In the genomic region with DNA sequence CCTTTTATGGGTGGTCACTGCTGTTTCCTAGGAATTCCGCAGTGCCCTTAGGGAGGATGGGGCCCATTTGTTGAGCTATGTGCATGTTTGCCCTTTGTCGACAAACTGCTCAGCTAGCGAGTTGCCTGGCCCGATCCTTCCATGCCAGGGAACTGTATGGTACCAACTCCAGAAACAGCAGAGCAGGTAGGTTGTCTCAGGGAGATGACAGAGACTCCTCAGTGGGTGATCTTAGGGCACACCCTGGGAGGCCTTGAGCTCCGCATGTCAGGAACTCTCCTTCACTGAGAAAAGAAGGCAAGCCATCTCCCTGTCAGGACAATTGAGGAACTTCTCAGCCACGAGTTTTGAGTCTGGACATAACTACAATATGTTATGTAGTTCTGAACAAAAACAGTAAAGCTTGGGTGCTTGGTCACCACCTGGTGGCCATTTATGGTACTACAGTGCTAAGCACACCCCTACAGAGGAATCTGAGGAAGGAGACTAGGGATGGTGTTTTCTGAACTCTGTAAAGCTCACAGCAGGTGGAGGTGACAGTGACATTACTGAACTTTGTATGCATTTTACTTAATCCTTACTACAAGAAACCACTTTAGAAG, we compare ENCODE assay signal across 8 mouse cellular contexts. TPM values are rescaled to one million over a fixed set of nuclear protein-coding genes. Genes with fewer than 3 reads are reported as not detected.
DNase-seq lines count a peak whose midpoint lies in the region; ATAC-seq and TF ChIP-seq lines count a peak whose summit lies in the region.

No protein-coding gene starts in this region.

- no peak overlapping the region for H3K27ac ChIP-seq in kidney, postnatal 0 days
- no peak overlapping the region for H3K27ac ChIP-seq in liver, embryonic 11.5 days (ENCODE audit: low read depth, low read length)

- no peak; the same call in 1 of the 2 replicates for ATAC-seq in kidney, postnatal 0 days (replicated peaks; ENCODE audit: low FRiP score, low read depth)
- ATAC-seq in liver, embryonic 11.5 days (replicated peaks; ENCODE audit: low FRiP score) = 0 out of 2 replicates have a peak, but pooled peaks have one; percentile 44
- ATAC-seq in monocyte, adult 5-6 weeks (replicated peaks; ENCODE audit: insufficient number of reproducible peaks, low FRiP score, low TSS enrichment, poor library complexity, severe bottlenecking) = peak; percentile 51

- DNase-seq in A20 (ENCODE audit: low read depth, low spot score) = peak; percentile 72
- DNase-seq in adrenal gland, adult 18-20 months (ENCODE audit: low spot score in 2 of 2) = peak; percentile 81 to 83
- DNase-seq in embryo, embryonic 10.5 days (ENCODE audit: low spot score) = peak; percentile 86
- DNase-seq in gastrocnemius, postnatal 25 days = peak; percentile 42
- peak; percentile 79 for DNase-seq in kidney, postnatal 0 days (ENCODE audit: low spot score)
- no peak for DNase-seq in liver, embryonic 11.5 days (ENCODE audit: low spot score)
- peak; percentile 60 to 66 for DNase-seq in spleen, postnatal 36 days (ENCODE audit: low spot score in 2 of 2)

- H3K9ac ChIP-seq in kidney, postnatal 0 days (ENCODE audit: low read depth, low read length) = no peak overlapping the region
- H3K9ac ChIP-seq in liver, embryonic 11.5 days (ENCODE audit: low read depth, low read length) = no peak overlapping the region

- peak; percentile 97 for TF ChIP-seq CTCF in kidney, postnatal 0 days (IDR thresholded peaks at IDR 0.05; ENCODE audit: low read depth)

- no peaks in the 10 kb centered on the region for H3K9me3 ChIP-seq in kidney, postnatal 0 days (replicated peaks; ENCODE audit: low read length)
- no peaks in the 10 kb centered on the region for H3K9me3 ChIP-seq in liver, embryonic 11.5 days (ENCODE audit: control insufficient read depth, low read length)

- no peak overlapping the region for H3K4me2 ChIP-seq in kidney, postnatal 0 days (ENCODE audit: low read length)
- no peak overlapping the region for H3K4me2 ChIP-seq in liver, embryonic 11.5 days

- 62% methylated on average over 6 of the region's 6 CpGs for WGBS in kidney, postnatal 0 days
- 73% methylated on average over 6 of the region's 6 CpGs for WGBS in liver, embryonic 11.5 days

- H3K4me3 ChIP-seq in kidney, postnatal 0 days (replicated peaks; ENCODE audit: low read depth, low read length) = no peak overlapping the region
- no peak overlapping the region for H3K4me3 ChIP-seq in liver, embryonic 11.5 days (ENCODE audit: low read depth, low read length)

- no peaks in the 10 kb centered on the region for H3K27me3 ChIP-seq in kidney, postnatal 0 days (ENCODE audit: insufficient read depth, low read length)
- H3K27me3 ChIP-seq in liver, embryonic 11.5 days (replicated peaks; ENCODE audit: control insufficient read depth, insufficient read depth, low read length) = no peaks in the 10 kb centered on the region

- peaks cover 43% of the 10 kb centered on the region for H3K36me3 ChIP-seq in kidney, postnatal 0 days (ENCODE audit: insufficient read depth, low read length)
- peaks cover 55% of the 10 kb centered on the region for H3K36me3 ChIP-seq in liver, embryonic 11.5 days (ENCODE audit: control insufficient read depth, insufficient read depth, low read length)

- H3K4me1 ChIP-seq in kidney, postnatal 0 days (replicated peaks; ENCODE audit: insufficient read depth, low read length) = peaks cover 9% of the 10 kb centered on the region
- peaks cover 24% of the 10 kb centered on the region for H3K4me1 ChIP-seq in liver, embryonic 11.5 days (replicated peaks; ENCODE audit: control insufficient read depth, insufficient read depth, low read length)

RNA-seq across cellular contexts. Expression of a gene that starts 25.9 kb away (rescaled TPM):
- total RNA-seq in adrenal gland, adult 18-20 months (2021) = 1,000 to 10,000 TPM; 1,314 to 2,885 TPM
- 10 to 100 TPM in 1 of 2 experiments, 1 to 10 TPM in 1; 9.1 to 25.6 TPM for total RNA-seq in gastrocnemius, postnatal 25 days (2021)
- 238 and 253 TPM in 2 replicates for polyA plus RNA-seq in kidney, postnatal 0 days (2015; fragmentation: Nextera tagmentation; extraction: Ambion mirVana)
- 184 and 210 TPM in 2 replicates for polyA plus RNA-seq in liver, embryonic 11.5 days (2014; fragmentation: Nextera tagmentation; extraction: Ambion mirVana)
- total RNA-seq in monocyte, adult 5-6 weeks (2017) = 278 to 467 TPM (median 383 TPM) in 3 replicates

RNA-seq across cellular contexts. Expression of a gene that starts 51.9 kb away (rescaled TPM):
- total RNA-seq in adrenal gland, adult 18-20 months (2021) = 100 to 1,000 TPM; 123 to 353 TPM
- 1 to 10 TPM; 5.4 to 5.7 TPM for total RNA-seq in gastrocnemius, postnatal 25 days (2021)
- 44.9 and 46.9 TPM in 2 replicates for polyA plus RNA-seq in kidney, postnatal 0 days (2015; fragmentation: Nextera tagmentation; extraction: Ambion mirVana)
- polyA plus RNA-seq in liver, embryonic 11.5 days (2014; fragmentation: Nextera tagmentation; extraction: Ambion mirVana) = 34.7 and 38.4 TPM in 2 replicates
- 610 to 725 TPM (median 637 TPM) in 3 replicates for total RNA-seq in monocyte, adult 5-6 weeks (2017)

Comparison
In these comparisons a context has a peak if more than half of its experiments do, and no peak if none do; other contexts are left out.
1. RNA of a gene that starts 25.9 kb away (total RNA-seq): 1,314 to 2,885 TPM in adrenal gland, adult 18-20 months and 278 to 467 TPM in monocyte, adult 5-6 weeks; 9.1 to 25.6 TPM in gastrocnemius, postnatal 25 days; every median in the first group is over 10 times any median in the second.
2. RNA of a gene that starts 51.9 kb away (total RNA-seq): 610 to 725 TPM in monocyte, adult 5-6 weeks and 123 to 353 TPM in adrenal gland, adult 18-20 months; 5.4 to 5.7 TPM in gastrocnemius, postnatal 25 days; every median in the first group is over 10 times any median in the second.